Mouse (Mus musculus) c-Kit-negative CD71-positive TER-119-positive erythroid progenitor cells, embryonic 14.5 days (primary cell): ENCODE data around the gene Zfp442.
"Not testable (repeated sequence)": the region's sequence is repeated elsewhere in the genome, so short reads cannot be mapped to it uniquely, and the experiment has no call there.

Source experiments
- DNase-seq: peaks from one replicate; pipeline ENCODE4 v3.0.0-alpha.2; 2013; ENCODE audit warnings: low read depth, low spot score

Zfp442 gene

GRCm38 (mm10) chr2:150451180-150451919 is at the start of gene Zfp442:
Gene Zfp442 (minus strand): TSS chr2:150451486.
- not testable (repeated sequence) for DNase-seq

GRCm38 (mm10) chr2:150500124-150500973 is 49.1 kb upstream of the Zfp442 start:
- DNase-seq: not testable (repeated sequence)

- no peak for DNase-seq
Observed at GRCm38 (mm10) chr2:150493031-150493430, 41.7 kb upstream of the Zfp442 start.

- DNase-seq: not testable (repeated sequence)
Observed at GRCm38 (mm10) chr2:150484939-150485778, 33.9 kb upstream of the Zfp442 start, which contains the start of gene Zfp345. Gene Zfp345 (minus strand): TSS chr2:150485091.

- not testable (repeated sequence) for DNase-seq
Observed at GRCm38 (mm10) chr2:150439084-150439483, 12.2 kb downstream of the Zfp442 start.

- DNase-seq: not testable (repeated sequence)
Observed at GRCm38 (mm10) chr2:150412146-150412545, 39.1 kb downstream of the Zfp442 start.

GRCm38 (mm10) chr2:150390198-150390597 is 61.1 kb downstream of the Zfp442 start:
- no peak for DNase-seq

GRCm38 (mm10) chr2:150385553-150386106 is 65.7 kb downstream of the Zfp442 start:
- not testable (repeated sequence) for DNase-seq

GRCm38 (mm10) chr2:150362878-150363229 is 88.4 kb downstream of the Zfp442 start:
- DNase-seq: no peak

GRCm38 (mm10) chr2:150362113-150362877 is 89.0 kb downstream of the Zfp442 start, which contains the start of gene 3300002I08Rik:
Gene 3300002I08Rik (minus strand): TSS chr2:150362765.
- peak; percentile 3 for DNase-seq
